Mouse (Mus musculus): Measurements from ENCODE around the gene Rtn4r.

GRCm38 (mm10) chr16:18186798-18187197 is 59.4 kb downstream of the Rtn4r start:
- TF ChIP-seq CTCF (conservative IDR thresholded peaks at IDR 0.05; ENCODE audit: insufficient read depth, insufficient read length, low read depth, low read length) (no peak), POLR2A (IDR thresholded peaks at IDR 0.05; ENCODE audit: low read depth, low read length) (no peak)

Data from kidney, adult 2 months (tissue).